ENCODE assay signal across 20 mouse cellular contexts in genomic region chr1:182249298-182249697, GRCm38 (mm10).
"Had no signal": no experiment of that assay in that cellular context is flagged by ENCODE, and none has a peak within 500 bp of the region (broad histone marks: within the 10 kb centered on the region; RNA-seq: fewer than 3 reads in every experiment).

No protein-coding gene starts in this region.

- H3K9me3 ChIP-seq: limb, embryonic 10.5 days; limb, embryonic 13.5 days; lung, embryonic 15.5 days; midbrain, embryonic 12.5 days; midbrain, embryonic 15.5 days; neural tube, embryonic 13.5 days; stomach, embryonic 15.5 days had no signal

- H3K9ac ChIP-seq: limb, embryonic 13.5 days; liver, embryonic 14.5 days; liver, postnatal 0 days; lung, embryonic 15.5 days; midbrain, embryonic 12.5 days; midbrain, embryonic 15.5 days; neural tube, embryonic 13.5 days; stomach, embryonic 15.5 days had no signal

- H3K36me3 ChIP-seq: limb, embryonic 10.5 days; limb, embryonic 13.5 days; lung, embryonic 15.5 days; midbrain, embryonic 12.5 days; midbrain, embryonic 15.5 days; neural tube, embryonic 13.5 days; stomach, embryonic 15.5 days had no signal

- H3K4me2 ChIP-seq: limb, embryonic 13.5 days; lung, embryonic 15.5 days; midbrain, embryonic 12.5 days; midbrain, embryonic 15.5 days; neural tube, embryonic 13.5 days; stomach, embryonic 15.5 days had no signal

- H3K27me3 ChIP-seq: limb, embryonic 13.5 days; lung, embryonic 15.5 days; midbrain, embryonic 15.5 days; neural tube, embryonic 13.5 days; stomach, embryonic 15.5 days had no signal

- H3K4me1 ChIP-seq: limb, embryonic 10.5 days; lung, embryonic 15.5 days; midbrain, embryonic 15.5 days; neural tube, embryonic 13.5 days; stomach, embryonic 15.5 days had no signal

- H3K4me3 ChIP-seq: layer of hippocampus, adult 2 months; limb, embryonic 10.5 days; limb, embryonic 13.5 days; lung, embryonic 15.5 days; midbrain, embryonic 12.5 days; midbrain, embryonic 15.5 days; neural tube, embryonic 13.5 days; stomach, embryonic 15.5 days had no signal

- H3K27ac ChIP-seq: kidney, postnatal 0 days; layer of hippocampus, adult 2 months; limb, embryonic 10.5 days; limb, embryonic 13.5 days; liver, embryonic 14.5 days; lung, embryonic 15.5 days; midbrain, embryonic 12.5 days; midbrain, embryonic 15.5 days; neural tube, embryonic 13.5 days; stomach, embryonic 15.5 days had no signal

- DNase-seq: kidney, postnatal 25 days; layer of hippocampus, adult 9-11 months; liver; liver, postnatal 0 days; lung, postnatal 10 days; lung, postnatal 4 days; retina, postnatal 1 day; right cerebral cortex, postnatal 25 days; spleen, adult 18-20 months; thymus, postnatal 36 days had no signal

- ATAC-seq: midbrain, embryonic 15.5 days had no signal
